Mouse (Mus musculus): Measurements from ENCODE around the gene Iqcd. TPM values are rescaled to one million over a fixed set of nuclear protein-coding genes. Genes with fewer than 3 reads are reported as not detected.

Iqcd gene
- total and polyA plus RNA-seq, 2 experiments: 0.09 to 0.22 TPM

- peak overlapping the region; percentile 63 for H3K27ac ChIP-seq (replicated peaks; ENCODE audit: insufficient read depth, low read depth, low read length)
Observed at GRCm38 (mm10) chr5:120568336-120568768, 20.5 kb upstream of the Iqcd start.

GRCm38 (mm10) chr5:120568964-120569363 is 19.9 kb upstream of the Iqcd start:
- WGBS: 84% methylated on average over 4 of the region's 4 CpGs
- Histone ChIP-seq H3K27me3 (ENCODE audit: control insufficient read depth, insufficient read depth, low read length) (no peaks in the 10 kb centered on the region), H3K9ac (ENCODE audit: low read depth, low read length) (no peak overlapping the region), H3K4me1 (ENCODE audit: control insufficient read depth, insufficient read depth, low read length) (peaks cover 49% of the 10 kb centered on the region), H3K79me2 (ENCODE audit: control insufficient read depth, insufficient read depth, low read length) (peaks cover 11% of the 10 kb centered on the region; the same call in 1 of the 2 replicates), H3K4me3 (ENCODE audit: insufficient read depth, low read depth, low read length) (no peak overlapping the region), H3K27ac (replicated peaks; ENCODE audit: insufficient read depth, low read depth, low read length) (no peak overlapping the region), H3K36me3 (ENCODE audit: control insufficient read depth, insufficient read depth, low read length) (no peaks in the 10 kb centered on the region)
- no peak for DNase-seq (ENCODE audit: extremely low read depth, low read depth, low spot score)
- TF ChIP-seq POLR2A (IDR thresholded peaks at IDR 0.05; ENCODE audit: extremely low read depth, insufficient read depth, low read length): no peak
- no peak for TF ChIP-seq CTCF (IDR thresholded peaks at IDR 0.05; ENCODE audit: low read depth, low read length)

More at GRCm38 (mm10) chr5:120568336-120568768, 20.5 kb upstream of the Iqcd start:
- no peak for TF ChIP-seq CTCF (IDR thresholded peaks at IDR 0.05; ENCODE audit: low read depth, low read length)
- no peak for TF ChIP-seq POLR2A (IDR thresholded peaks at IDR 0.05; ENCODE audit: extremely low read depth, insufficient read depth, low read length)
- 64% methylated on average over 9 of the region's 9 CpGs for WGBS
- Histone ChIP-seq H3K4me3 (ENCODE audit: insufficient read depth, low read depth, low read length) (no peak overlapping the region), H3K36me3 (ENCODE audit: control insufficient read depth, insufficient read depth, low read length) (no peaks in the 10 kb centered on the region), H3K27me3 (ENCODE audit: control insufficient read depth, insufficient read depth, low read length) (no peaks in the 10 kb centered on the region), H3K9ac (ENCODE audit: low read depth, low read length) (no peak overlapping the region), H3K4me1 (ENCODE audit: control insufficient read depth, insufficient read depth, low read length) (peaks cover 54% of the 10 kb centered on the region), H3K79me2 (ENCODE audit: control insufficient read depth, insufficient read depth, low read length) (peaks cover 11% of the 10 kb centered on the region; the same call in 1 of the 2 replicates)
- peak; percentile 26 for DNase-seq (ENCODE audit: extremely low read depth, low read depth, low spot score)

DNA sequence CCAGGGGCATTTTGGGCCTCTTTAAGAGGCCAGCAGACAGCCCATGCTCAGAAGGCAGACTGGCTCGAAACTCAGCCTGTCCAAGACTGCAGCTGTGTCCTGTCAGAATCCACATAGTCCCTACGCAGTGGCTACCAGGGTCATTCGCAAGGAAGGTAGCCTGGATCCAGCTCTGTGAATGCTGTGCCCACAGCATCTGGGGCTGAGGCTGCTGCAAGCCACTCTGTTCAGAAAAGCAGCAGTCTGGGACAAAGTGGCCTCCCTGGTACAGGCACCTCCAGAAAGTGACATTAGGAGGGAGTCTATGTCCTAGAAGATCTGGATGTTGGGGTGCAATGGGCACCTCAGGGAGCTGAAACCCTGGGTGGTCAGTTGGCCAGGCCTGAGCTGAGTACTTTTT is 19.0 kb upstream of the Iqcd start:
- Histone ChIP-seq H3K4me3 (ENCODE audit: insufficient read depth, low read depth, low read length) (no peak overlapping the region), H3K79me2 (ENCODE audit: control insufficient read depth, insufficient read depth, low read length) (peaks cover 18% of the 10 kb centered on the region), H3K9ac (ENCODE audit: low read depth, low read length) (no peak overlapping the region), H3K36me3 (ENCODE audit: control insufficient read depth, insufficient read depth, low read length) (no peaks in the 10 kb centered on the region), H3K27me3 (ENCODE audit: control insufficient read depth, insufficient read depth, low read length) (no peaks in the 10 kb centered on the region), H3K27ac (replicated peaks; ENCODE audit: insufficient read depth, low read depth, low read length) (no peak overlapping the region), H3K4me1 (ENCODE audit: control insufficient read depth, insufficient read depth, low read length) (peaks cover 47% of the 10 kb centered on the region)
- DNase-seq (ENCODE audit: extremely low read depth, low read depth, low spot score): no peak
- TF ChIP-seq POLR2A (IDR thresholded peaks at IDR 0.05; ENCODE audit: extremely low read depth, insufficient read depth, low read length) (no peak), CTCF (IDR thresholded peaks at IDR 0.05; ENCODE audit: low read depth, low read length) (no peak)
- WGBS: 97% methylated on average over 3 of the region's 3 CpGs

GRCm38 (mm10) chr5:120570289-120570897 is 18.4 kb upstream of the Iqcd start:
- 84% methylated on average over 11 of the region's 11 CpGs for WGBS
- peaks cover 45% of the 10 kb centered on the region for H3K4me1 ChIP-seq (ENCODE audit: control insufficient read depth, insufficient read depth, low read length)

DNA sequence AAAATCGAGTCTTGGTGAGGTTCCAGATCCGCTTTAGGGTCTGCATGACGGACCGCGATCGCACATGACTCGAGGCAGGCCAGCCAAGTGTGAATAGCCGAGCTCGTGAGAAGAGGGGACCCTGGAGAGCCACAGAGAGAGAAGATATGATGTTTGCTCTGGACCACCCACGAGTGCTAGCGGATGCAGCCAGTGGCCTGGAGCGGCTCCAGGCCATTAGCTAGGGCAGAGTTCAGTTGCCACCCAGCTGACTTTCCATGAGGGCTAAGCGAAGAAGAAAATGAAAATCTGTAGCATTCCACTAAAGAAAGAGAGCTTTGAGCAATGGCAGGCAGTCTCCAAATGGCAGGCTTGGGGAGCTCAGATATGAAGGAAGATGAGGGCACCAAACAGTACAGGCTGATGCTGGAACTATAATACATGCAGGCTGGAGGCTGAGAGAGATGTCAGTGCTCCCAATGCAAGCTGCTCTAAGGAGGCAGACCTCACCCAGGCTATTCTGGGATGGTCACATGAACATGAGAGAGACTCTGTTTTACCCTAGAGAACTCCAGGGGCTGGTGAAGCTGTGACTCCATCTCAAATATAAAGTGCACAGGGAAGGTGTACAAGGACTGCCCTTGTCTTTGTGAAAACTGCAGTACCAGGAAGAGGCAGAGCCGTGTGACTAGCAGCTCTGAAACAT is 17.6 kb upstream of the Iqcd start:
- Histone ChIP-seq H3K9ac (ENCODE audit: low read depth, low read length) (no peak overlapping the region), H3K4me1 (ENCODE audit: control insufficient read depth, insufficient read depth, low read length) (peaks cover 37% of the 10 kb centered on the region), H3K27ac (replicated peaks; ENCODE audit: insufficient read depth, low read depth, low read length) (no peak overlapping the region), H3K36me3 (ENCODE audit: control insufficient read depth, insufficient read depth, low read length) (no peaks in the 10 kb centered on the region), H3K4me3 (ENCODE audit: insufficient read depth, low read depth, low read length) (no peak overlapping the region), H3K27me3 (ENCODE audit: control insufficient read depth, insufficient read depth, low read length) (no peaks in the 10 kb centered on the region), H3K79me2 (ENCODE audit: control insufficient read depth, insufficient read depth, low read length) (peaks cover 23% of the 10 kb centered on the region)
- no peak for TF ChIP-seq CTCF (IDR thresholded peaks at IDR 0.05; ENCODE audit: low read depth, low read length)
- no peak for DNase-seq (ENCODE audit: extremely low read depth, low read depth, low spot score)
- WGBS: 54% methylated on average over 14 of the region's 14 CpGs

More at GRCm38 (mm10) chr5:120570289-120570897, 18.4 kb upstream of the Iqcd start:
- Histone ChIP-seq H3K9ac (ENCODE audit: low read depth, low read length) (no peak overlapping the region), H3K27me3 (ENCODE audit: control insufficient read depth, insufficient read depth, low read length) (no peaks in the 10 kb centered on the region), H3K27ac (replicated peaks; ENCODE audit: insufficient read depth, low read depth, low read length) (no peak overlapping the region), H3K36me3 (ENCODE audit: control insufficient read depth, insufficient read depth, low read length) (no peaks in the 10 kb centered on the region), H3K4me3 (ENCODE audit: insufficient read depth, low read depth, low read length) (no peak overlapping the region), H3K79me2 (ENCODE audit: control insufficient read depth, insufficient read depth, low read length) (peaks cover 23% of the 10 kb centered on the region)
- DNase-seq (ENCODE audit: extremely low read depth, low read depth, low spot score): no peak
- TF ChIP-seq CTCF (IDR thresholded peaks at IDR 0.05; ENCODE audit: low read depth, low read length) (no peak), POLR2A (IDR thresholded peaks at IDR 0.05; ENCODE audit: extremely low read depth, insufficient read depth, low read length) (no peak)
